Mouse (Mus musculus): ENCODE measurements around the gene Slc7a4. TPM values are rescaled to one million over a fixed set of nuclear protein-coding genes. Genes with fewer than 3 reads are reported as not detected.

Slc7a4 gene
- polyA plus RNA-seq, 1 experiment from 2014 or later = 3.7 TPM

- TF ChIP-seq CTCF (IDR thresholded peaks at IDR 0.05) = no peak
- ChIA-PET POLR2A (no interaction called here), CTCF (interaction anchor here (1.1 kb wide), 1 partner anchor 50 kb away, joined by 3 read pairs; no protein-coding TSS in a partner anchor)
- ATAC-seq = no peak
- H3K27me3 ChIP-seq = no peaks in the 10 kb centered on the region
- in situ Hi-C loops (cut with MboI; ENCODE audit: low pct_unique_long_range_greater_than_20kb) = no loop called here
- no peak for DNase-seq (ENCODE audit: low read depth, low spot score)
Measured at GRCm38 (mm10) chr16:17525524-17525923, 57.5 kb downstream of the Slc7a4 start.

- in situ Hi-C loops (cut with MboI; ENCODE audit: low pct_unique_long_range_greater_than_20kb) = no loop called here
- H3K27me3 ChIP-seq = no peaks in the 10 kb centered on the region
- ChIA-PET CTCF (no interaction called here), POLR2A (no interaction called here)
- TF ChIP-seq CTCF (IDR thresholded peaks at IDR 0.05) = no peak
- no peak for DNase-seq (ENCODE audit: low read depth, low spot score)
- no peak for ATAC-seq
Measured at GRCm38 (mm10) chr16:17524156-17524555, 58.9 kb downstream of the Slc7a4 start.

Other genes with a start within 250 kb of the Slc7a4 start
- gene Snap29, start 177.2 kb downstream of the Slc7a4 start, polyA plus RNA-seq (2021) = 28.3 TPM
- 81.9 TPM for gene Pi4ka, start 176.9 kb downstream of the Slc7a4 start, polyA plus RNA-seq (2021)
- 27.1 TPM for gene Crkl, start 131.2 kb downstream of the Slc7a4 start, polyA plus RNA-seq (2021)
- gene Aifm3, start 93.6 kb downstream of the Slc7a4 start, polyA plus RNA-seq (2021) = 0.99 TPM
- gene Lztr1, start 74.5 kb downstream of the Slc7a4 start, polyA plus RNA-seq (2021) = 156 TPM
- 40.6 TPM for gene Thap7, start 52.1 kb downstream of the Slc7a4 start, polyA plus RNA-seq (2021)
- gene Lrrc74b, start 22.0 kb downstream of the Slc7a4 start, polyA plus RNA-seq (2021) = 0.03 TPM
- gene P2rx6, start 21.3 kb downstream of the Slc7a4 start, polyA plus RNA-seq (2021) = 0.87 TPM
- 31.3 TPM for gene Smpd4, start 36.1 kb upstream of the Slc7a4 start, polyA plus RNA-seq (2021)
- 9.6 TPM for gene Ccdc74a, start 63.3 kb upstream of the Slc7a4 start, polyA plus RNA-seq (2021)
- gene Med15, start 149.7 kb upstream of the Slc7a4 start, polyA plus RNA-seq (2021) = 69.1 TPM
- gene Klhl22, start 176.4 kb upstream of the Slc7a4 start, polyA plus RNA-seq (2021) = 128 TPM
- gene Scarf2, start 214.1 kb upstream of the Slc7a4 start, polyA plus RNA-seq (2021) = 60.3 TPM
- 0.21 TPM for gene B830017H08Rik, start 249.9 kb upstream of the Slc7a4 start, polyA plus RNA-seq (2021)

Data from Patski (cell line).